Mouse (Mus musculus) cerebellum, postnatal 25 days (tissue): ENCODE data around the gene Cd79a.

Experiments used
- DNase-seq, 2 experiments: peaks; one replicate each; pipeline ENCODE4 v3.0.0; 2021; ENCODE audit warnings: mixed read lengths in 2 of 2

Cd79a gene

DNA sequence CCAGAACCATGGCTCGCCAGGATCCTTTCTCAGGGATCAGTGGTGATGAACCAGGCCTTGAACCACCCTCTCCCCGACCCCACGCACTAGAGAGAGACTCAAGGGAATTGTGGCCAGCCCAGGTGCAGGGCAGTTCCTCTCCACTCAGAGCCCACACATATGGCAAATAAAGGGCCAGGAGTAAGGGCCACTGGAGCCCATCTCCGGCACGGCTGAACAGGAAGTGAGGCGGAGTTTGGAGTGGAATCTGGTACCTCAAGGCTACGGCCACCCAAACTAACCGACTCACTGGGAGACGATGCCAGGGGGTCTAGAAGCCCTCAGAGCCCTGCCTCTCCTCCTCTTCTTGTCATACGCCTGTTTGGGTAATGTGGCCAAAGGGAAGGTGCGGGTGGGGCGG lies at the start of gene Cd79a:
Gene Cd79a, plus strand, starts transcription at position 158 of the 400 bp plus-strand sequence.
- no peak for DNase-seq

DNA sequence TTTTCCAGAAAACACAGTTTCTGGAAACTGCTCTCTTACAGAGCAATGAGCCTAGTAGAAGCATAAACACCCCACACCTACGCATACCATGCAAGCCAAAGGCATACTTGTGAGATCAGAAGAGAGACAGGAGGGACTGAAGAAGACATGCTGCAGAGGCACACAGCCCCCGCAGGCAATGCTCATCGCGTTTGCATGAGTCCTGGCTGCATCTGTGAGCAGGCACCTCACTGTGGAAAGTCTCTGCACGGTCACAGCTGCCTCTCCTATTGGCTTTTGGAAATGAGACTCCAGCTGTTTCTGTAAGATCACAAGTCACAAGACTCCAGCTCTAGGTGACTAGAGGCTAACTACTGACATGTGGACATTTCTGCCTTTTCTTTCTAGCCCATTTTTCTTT lies 47.0 kb upstream of the Cd79a start:
- no peak for DNase-seq

DNA sequence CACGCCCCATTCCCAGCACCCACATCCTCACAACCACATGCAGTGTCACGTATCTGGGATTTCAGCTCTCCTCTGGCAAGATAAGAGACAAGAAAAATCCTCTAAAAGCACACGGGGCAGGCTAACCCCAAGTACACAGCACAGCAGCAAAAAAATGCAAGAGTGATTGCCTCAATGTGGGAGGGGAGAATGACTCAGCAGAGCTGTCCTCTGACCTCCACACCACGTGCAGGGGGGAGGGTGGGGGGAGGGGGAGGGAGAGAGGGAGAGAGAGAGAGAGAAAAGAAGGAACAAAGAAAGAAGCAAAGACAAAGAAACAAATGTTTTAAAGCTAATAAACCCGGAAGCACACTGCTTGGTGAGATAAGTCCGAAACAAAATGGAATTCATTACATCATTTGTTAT lies 46.3 kb upstream of the Cd79a start:
- no peak for DNase-seq

DNA sequence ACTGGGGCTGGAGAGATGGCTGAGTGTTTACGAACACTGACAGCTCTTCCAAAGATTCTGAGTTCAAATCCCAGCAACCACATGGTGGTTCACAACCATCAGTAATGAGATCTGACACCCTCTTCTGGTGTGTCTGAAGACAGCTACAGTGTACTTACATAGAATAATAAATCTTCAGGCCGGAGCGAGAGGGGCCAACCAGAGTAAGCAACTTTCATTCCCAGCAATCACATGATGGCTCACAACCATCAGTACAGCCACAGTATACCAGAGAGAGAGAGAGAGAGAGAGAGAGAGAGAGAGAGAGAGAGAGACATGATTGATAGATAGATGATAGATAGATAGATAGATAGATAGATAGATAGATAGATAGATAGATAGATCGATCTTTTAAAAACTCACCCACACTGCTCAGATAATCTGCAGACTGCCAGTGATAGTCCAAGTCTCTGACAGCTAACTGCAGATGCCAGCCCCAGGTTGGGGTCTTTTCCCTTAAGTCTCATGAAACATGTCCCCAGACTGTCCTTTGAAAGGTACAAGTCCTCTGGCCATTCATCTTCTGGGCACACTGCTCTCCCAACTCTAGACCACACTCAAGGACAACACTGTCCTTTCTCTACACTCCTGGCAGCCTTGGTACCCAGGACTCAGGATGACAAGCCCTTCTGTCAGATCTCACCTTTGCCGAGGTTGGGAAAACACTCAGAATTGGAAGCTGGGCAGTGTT lies 45.4 kb upstream of the Cd79a start:
- no peak for DNase-seq

DNA sequence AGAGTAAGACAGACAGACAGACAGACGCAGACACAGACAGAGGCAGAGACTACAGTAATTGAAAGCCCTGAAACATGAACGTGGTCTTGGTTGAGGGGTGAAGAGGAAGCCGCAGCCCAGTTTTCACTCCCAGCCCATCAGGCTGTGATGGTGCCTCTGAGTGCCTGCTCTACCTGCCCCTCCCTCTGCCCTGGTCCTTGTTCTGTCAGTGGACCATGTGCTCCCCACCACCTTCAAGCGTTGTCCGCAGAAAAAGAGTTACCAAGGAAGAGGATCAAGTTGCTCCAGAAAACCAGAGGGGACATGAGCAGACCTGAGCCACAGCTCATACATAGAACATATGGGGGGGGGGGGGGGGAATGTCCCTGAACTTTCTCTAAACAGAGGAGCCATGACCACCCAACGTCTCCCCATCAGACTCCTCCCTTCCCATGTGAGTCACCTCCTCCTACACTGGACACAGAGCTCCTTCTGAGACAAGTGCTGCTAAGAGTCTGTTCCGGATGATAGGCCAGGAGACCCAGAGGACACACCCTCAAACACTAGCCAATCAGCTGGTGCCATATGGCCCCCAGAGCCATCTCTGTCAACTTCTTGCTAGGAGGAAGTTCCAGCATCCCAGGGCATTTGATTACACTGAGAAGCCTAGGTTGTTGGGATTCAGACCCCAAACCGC lies 44.5 kb upstream of the Cd79a start:
- DNase-seq: no peak

DNA sequence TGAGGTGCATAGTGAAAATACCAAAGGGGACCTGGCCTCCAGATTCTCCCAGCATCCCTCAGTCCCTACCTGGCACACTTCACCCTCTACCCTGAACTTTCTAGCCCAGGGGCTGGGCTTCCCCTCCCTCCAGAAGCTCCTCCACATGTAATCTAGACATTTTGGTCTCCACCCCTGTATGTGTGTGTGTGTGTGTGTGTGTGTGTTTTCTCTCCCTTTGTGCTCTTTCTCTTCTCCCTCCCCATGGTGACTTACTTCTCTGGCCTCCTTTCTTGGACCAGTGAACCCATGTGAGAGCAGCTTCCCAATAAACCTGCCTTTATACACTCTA lies 44.0 kb upstream of the Cd79a start:
- DNase-seq: no peak

DNA sequence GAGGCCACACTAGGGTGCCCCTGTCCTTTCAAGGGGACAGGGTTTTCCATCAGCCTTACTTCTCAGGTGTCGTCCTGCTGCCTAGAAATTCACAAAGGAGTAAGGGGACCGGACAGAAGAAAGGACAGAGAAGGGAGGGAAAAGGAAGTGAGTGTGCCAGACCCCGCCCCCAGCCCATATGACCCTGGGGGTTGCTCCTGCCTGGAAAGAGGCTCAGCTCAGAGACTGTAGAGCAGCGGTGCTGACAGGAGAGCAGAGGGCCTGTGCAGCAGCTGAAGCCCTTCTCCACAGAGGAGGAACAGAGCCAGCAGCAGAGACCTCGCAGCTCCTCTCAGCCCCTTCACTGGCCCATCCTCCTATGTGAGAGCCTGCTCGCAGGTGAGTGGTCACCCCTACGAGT lies 43.5 kb upstream of the Cd79a start:
- DNase-seq: no peak

DNA sequence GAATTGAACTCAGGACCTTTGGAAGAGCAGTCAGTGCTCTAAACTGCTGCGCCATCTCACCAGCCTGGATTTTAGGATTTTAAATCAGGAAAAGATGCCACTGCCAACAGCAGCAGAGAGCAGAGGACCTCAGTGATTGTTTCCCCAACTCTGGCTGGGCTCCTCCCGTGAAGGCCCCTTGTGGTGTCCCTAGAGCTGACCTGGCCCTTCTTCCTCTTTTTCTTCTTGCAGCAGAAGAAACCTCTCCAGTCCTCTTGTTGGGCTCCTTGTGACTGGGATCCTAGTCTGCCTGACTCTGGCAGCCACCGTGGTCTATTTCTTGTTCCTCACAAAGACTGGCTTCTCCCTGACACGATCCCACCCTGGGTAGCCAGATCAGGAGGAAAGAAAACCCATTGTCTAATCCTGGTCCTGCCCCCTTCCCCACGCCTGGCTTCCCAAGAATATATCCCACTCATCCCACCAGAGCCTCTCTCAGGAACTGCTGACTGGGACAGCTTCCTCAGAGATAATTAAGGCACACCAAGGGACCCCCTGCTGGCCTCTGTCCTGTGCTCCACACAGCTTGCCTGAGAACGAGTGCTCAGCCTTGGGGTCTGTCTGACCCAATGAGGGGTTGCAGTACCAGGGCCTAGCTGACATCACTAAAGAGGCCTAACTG lies 40.6 kb upstream of the Cd79a start:
- DNase-seq: no peak

DNA sequence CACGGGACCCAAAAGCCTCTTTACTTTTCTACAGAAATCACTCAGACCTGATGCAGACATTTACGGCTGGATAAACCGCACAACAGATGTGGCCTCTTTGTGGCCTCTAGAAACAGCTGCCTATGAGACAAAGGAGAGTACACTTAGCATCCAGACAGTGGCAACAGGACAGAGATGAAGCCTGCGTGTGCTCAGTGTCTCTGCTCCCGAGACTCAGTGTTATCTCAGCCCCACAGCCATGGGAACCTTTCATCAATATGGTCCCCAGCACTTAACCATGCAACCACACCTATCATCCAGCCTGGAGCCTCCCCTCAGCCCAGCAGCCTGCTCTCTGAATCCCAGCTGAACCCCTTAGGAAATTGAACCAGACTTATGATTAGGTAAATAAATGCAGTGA lies 37.9 kb upstream of the Cd79a start:
- DNase-seq: no peak

DNA sequence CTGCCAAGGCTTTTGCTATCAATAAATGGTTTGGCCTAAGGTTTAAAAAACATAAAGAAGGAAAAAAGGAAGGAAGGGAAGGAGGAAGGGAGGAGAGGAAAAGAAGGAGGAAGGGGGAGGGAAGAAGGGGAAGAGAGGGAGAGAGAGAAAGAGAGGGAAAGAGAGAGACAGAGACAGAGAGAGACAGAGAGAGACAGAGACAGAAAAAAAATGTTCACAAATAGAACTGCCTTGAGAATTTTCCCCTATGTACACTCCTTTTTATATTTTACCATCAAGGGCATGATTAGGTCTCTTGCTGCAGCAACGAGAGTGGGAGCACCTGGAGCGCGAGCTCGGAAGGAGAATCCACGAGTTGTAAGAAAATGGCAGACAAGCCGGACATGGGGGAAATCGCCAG lies 35.3 kb upstream of the Cd79a start, which contains the start of gene Gm9844:
Gene Gm9844, plus strand, starts transcription at position 301 of the 400 bp plus-strand sequence.
- no peak for DNase-seq

DNA sequence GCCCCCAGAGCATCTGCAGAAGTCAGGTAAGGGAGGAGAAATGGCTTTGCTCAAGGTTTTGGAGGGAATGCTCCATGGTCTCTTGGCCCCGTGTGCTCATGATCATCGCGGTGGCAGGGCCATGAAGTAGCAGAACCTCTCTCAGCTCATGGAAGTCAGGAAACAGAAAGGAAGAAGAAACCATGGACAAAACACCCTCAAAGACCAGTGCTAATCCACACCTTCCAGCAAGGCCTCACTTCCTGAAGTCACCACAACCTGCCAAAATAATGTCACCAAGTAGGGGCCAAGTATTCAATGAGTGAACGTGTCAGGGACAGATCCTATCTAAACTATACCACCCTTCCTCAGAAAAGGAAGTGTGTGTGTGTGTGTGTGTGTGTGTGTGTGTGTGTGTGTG lies 34.3 kb upstream of the Cd79a start:
- DNase-seq: no peak

DNA sequence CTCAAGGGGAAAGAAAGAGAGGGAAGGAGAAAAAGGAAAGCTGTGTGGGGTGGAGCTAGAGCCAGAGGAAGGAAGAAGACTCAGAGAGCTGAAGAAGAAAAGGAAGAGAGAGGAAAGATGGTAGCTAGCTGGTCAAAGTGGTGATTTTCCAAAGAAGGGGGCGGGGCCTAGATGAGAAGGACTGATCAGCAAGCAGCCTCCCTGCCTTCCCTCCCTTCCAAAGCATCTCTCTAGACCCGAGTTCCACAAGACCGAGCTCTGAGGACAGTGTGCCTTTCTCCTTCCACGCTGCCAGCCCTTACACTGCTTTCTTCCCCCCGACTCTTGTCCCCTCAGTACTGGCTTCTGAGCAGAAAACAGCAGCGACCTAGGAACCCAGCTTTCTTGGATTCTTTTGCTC lies 33.0 kb upstream of the Cd79a start:
- no peak for DNase-seq

DNA sequence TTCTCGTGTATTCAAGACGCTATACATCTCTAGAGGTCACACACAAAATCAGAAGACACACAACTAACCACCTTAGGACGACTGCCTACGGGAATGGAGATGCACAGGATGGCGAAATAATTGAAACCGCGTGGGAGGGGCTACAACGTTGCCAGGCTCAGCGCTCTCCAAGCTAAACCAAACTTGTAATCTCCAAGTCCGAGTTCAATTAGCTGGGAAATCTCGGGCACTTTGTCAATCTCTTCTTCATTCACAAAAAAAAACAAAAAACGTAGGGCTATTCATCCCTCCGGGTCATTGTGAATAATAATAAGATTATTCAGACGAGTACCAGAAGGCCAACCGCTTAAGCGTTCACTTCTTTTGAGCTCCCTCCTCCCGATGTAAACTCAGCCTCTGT lies 28.1 kb upstream of the Cd79a start:
- DNase-seq: no peak

DNA sequence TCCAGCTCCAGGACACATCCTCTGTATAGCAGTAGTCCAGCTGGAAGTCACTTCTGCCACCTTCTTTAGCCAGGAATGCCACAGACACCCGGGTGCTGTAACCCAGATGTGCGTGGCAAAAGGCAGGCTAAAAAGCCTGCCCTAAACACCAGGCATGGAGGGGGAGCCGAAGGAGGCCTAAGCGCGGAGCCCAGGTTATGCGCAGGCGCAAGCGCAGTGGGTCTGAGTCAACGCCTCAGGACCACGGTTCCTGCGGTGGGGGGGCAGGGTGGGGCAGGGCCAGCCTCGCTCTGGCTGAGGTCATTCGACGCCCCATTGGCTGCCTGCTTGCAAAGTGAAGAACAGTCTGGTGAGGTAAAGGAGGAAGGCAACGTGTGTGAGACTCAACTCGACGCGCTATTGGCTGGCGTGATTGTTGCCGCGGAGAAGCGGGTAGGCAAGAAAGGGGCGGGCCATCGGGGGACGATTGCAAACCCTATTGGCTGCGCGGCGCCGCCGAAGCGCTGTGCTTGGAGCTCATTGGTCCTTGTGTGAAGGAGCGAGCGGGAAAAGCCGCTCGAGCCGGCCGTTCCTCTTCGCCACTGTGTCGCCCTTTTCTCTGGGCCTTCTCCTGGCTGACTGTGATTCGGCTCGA lies 27.5 kb upstream of the Cd79a start, which contains the start of the genes Lypd4 and Dmrtc2:
Gene Lypd4, minus strand, starts transcription at position 410 of the 634 bp plus-strand sequence.
Gene Dmrtc2, plus strand, starts transcription at position 526 of the 634 bp plus-strand sequence.
- no peak for DNase-seq

DNA sequence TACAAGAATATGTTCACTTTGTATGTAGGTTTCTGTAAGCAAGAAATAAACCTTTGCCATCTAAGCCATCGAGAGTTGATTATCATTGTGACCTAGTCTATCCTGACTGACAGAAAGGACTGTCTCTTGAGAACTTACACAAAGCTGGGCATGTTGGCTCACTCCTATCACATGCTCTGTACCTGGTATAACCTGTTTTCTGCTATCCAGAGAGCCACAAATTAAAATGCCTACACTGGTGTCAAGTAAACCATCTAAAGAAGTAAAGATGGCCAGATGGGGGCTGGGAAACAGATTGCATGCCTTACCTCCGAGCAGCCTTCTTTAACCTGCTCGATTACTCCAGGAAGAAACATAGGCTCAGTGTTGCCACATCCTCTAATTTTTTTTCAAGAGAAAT lies 19.6 kb upstream of the Cd79a start:
- DNase-seq: no peak

DNA sequence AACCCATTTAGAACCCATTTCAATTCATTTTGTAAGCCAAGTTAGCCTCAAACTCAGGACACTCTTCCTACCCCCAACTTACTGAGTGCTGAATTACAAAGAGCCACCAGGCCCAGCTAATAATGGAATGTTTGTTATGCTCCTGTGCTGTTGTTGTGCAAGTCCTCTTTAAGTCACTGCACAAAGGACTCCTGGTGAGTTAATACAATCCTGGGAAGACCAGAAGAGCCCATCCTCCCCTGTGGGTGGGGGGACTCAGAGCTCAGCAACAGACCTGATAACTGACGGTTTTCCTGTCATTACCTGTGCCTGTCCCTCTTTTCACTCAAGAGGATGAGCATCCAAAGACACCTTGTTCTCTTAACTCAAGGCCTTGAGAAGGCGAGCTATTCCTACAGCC lies 17.6 kb upstream of the Cd79a start:
- DNase-seq: no peak

DNA sequence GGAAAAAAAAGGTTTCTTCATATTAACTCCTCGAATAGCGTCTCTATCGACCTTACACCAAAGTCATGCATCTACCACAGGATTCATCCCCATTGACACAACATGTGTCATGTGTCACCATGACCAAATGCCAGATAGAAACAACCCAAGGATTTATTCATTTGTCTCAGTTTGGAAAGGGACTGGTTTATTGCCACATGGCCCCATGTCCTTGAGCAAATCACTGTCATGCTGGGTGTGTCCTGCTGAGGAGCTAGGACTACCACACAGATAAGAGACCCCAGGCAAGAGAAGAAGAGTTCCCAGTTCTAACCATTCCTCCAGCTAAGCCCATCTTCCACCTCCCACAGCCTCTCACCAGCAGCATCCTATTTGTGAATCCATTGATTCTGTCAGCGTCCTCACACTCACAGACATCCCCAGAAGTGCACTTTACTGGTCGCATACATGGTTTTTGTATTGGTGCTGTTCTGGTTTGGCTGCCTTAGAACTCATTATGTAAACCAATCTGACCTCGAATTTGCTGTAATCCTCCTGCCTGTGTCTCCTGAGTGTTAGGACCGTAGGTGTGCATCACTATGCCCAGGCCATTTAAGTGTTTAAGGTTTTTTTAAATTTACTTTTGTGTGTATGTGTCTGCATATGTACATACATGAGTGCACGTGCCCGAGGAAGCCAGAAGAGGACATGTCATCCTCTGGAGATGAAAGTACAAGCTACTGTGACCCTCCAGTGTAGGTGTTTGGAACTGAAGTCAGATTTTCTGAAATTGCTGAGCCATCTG lies 14.6 kb upstream of the Cd79a start:
- DNase-seq: no peak

DNA sequence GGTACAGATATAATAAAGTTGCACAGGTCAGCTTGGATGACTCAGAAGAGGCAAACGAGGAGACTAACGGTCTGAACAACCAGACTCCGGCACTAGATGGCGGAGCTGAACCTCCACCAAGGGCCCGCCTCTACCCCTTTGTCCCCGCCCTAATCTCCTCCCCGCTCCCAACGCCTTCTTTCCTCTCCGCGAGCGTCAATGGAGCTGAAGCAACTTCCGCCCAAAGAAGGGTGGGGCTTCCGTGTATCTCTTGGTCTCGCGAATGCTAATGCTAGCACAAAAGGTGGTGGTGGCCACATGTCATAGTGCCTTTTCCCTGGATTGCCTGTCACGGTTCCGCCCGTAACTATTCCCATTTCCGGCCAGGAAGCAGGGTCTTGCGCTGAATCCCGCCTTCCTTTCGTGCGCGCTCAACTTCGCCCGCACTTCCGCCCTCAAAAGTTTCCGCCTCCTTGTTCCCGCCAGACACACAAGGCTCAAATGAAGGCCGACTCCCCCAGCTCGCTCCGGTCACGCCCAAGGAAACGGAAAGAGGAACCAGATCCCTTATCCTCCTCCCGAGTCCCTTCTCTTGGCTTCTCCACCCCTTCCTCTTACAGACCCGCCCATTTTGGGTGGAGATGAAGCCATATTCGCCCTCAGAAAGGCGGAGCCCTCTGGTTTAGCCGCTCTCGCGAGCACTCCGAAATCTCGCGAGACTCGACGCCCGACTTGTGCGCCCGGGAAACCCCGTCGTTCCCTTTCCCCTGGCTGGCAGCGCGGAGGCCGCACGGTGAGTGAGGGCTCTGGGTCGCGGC lies 13.1 kb upstream of the Cd79a start, which contains the start of gene Rps19:
Gene Rps19, plus strand, starts transcription at position 476 of the 797 bp plus-strand sequence.
- DNase-seq: peak; percentile 99

DNA sequence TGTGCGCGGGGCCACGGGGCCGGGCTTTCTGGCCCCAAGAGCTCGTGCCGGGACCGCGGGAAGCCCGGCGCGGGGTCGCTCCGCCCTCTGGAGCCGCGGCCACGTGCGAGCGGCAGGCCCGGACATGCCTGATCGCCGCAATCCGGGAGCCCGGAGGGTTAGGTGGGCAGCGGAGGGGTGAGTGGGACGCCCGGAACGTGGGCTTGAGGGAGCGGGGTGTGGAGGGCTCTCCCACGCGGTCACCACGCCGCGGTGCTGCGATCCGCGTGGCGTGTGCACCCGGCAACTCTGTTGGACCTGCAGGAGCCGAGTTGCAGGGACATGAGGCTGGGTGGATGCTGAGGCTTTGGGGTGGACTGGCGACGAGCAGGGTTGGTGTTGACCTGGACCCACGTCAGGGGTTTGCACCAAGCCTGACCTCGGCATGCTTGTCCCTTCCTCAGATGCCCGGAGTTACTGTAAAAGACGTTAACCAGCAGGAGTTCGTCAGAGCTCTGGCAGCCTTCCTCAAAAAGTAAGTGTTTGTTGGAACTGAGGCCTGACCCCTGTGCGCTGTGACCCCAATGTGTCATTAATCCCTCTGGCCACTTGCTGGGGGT lies 12.4 kb upstream of the Cd79a start:
- DNase-seq: no peak

DNA sequence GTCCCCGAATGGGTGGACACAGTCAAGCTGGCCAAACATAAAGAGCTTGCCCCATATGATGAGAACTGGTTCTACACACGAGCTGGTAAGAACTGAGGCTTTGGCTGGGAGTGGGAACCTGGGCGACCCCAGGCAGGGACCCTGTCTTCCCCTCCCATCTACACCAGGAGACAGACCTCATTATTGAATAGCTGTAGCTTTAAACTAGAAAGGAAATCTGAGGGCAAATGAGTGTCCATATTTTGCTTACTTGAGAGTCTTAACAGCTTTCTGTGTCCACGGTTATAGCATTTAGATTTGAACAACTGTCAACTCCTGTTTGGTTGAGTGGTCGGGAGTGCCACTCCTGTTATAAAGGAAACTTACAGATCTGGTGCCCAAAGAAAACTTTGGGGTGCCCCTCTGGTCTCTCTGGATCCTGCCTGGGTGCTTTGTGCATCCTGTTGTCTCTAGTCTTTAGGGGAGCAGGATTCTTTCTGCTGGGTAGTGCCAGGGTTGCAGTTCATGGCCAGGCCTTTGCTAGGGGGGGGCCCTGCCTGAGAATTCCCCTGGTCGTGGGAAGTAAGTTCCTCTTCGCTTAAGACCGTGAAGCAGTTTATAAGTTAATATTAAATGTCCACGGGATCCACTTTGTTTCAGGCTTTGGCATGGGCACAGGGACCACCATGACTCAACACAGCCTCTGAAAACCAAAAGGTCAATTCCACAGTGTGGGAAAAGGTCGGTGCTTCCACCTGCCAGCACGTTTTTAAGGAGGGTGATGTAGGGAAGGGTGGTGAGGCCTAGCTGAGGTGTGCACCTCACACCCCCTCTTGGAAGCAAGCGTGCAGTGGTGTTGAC lies 11.5 kb upstream of the Cd79a start:
- no peak for DNase-seq

DNA sequence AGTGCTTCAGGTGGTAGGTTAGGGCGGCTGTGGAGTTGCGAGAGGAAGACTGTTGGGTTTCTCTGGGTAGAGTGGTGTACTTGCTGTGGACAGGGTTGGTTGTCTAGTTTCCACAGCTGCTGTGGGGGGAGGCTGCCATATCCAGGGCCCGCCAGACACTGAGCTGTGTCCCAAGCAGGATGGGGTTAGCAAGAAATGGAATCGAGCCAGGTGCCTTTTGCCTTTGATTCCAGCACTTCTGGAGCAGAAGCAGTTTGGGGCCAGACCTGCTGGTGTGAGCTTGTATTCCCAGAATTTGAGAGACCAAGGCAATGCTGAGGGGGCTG lies 10.9 kb upstream of the Cd79a start:
- no peak for DNase-seq
